Mouse (Mus musculus) kidney, embryonic 16.5 days (tissue): Measurements from ENCODE around the gene Sult1c1. TPM values are rescaled to one million over a fixed set of nuclear protein-coding genes. Genes with fewer than 3 reads are reported as not detected.
A peak's percentile ranks its signal among the peaks of the same experiment; 100 is the strongest.
"Not testable (repeated sequence)": the region's sequence is repeated elsewhere in the genome, so short reads cannot be mapped to it uniquely, and the experiment has no call there.

Source experiments
- ATAC-seq: fragments of 200-750 bp; cut with Nextera tagmentation; 2 replicates; pipeline ENCODE4 v1.8.0; 2017; ENCODE audit warnings: moderate TSS enrichment; ENCODE audit not compliant: low FRiP score, low TSS enrichment
- H3K27ac ChIP-seq: fragments of 300-500 bp; sonication (generic); 2 replicates; pipeline ENCODE4 v1.5.1; 2014; ENCODE audit warnings: low read length
- H3K27me3 ChIP-seq: fragments of 300-500 bp; sonication (generic); 2 replicates; pipeline ENCODE4 v1.6.1; 2014; ENCODE audit warnings: low read length, control low read depth, mixed read lengths; ENCODE audit not compliant: insufficient read depth
- H3K36me3 ChIP-seq: fragments of 300-500 bp; sonication (generic); 2 replicates; pipeline ENCODE4 v1.6.1; 2014; ENCODE audit warnings: low read length, control low read depth, mixed read lengths; ENCODE audit not compliant: insufficient read depth
- H3K4me1 ChIP-seq: fragments of 300-500 bp; sonication (generic); 2 replicates; pipeline ENCODE4 v1.6.1; 2014; ENCODE audit warnings: low read length, control low read depth, mixed read lengths; ENCODE audit not compliant: insufficient read depth
- H3K4me2 ChIP-seq: fragments of 300-500 bp; sonication (generic); replicated peaks from 2 replicates; pipeline ENCODE4 v1.6.1; 2014; ENCODE audit warnings: low read depth, low read length
- H3K4me3 ChIP-seq: fragments of 300-500 bp; sonication (generic); 2 replicates; pipeline ENCODE4 v1.5.1; 2014; ENCODE audit warnings: mild to moderate bottlenecking, low read length
- H3K9ac ChIP-seq: fragments of 300-500 bp; sonication (generic); replicated peaks from 2 replicates; pipeline ENCODE4 v1.6.1; 2014; ENCODE audit warnings: low read length
- H3K9me3 ChIP-seq: fragments of 300-500 bp; sonication (generic); 2 replicates; pipeline ENCODE4 v1.6.1; 2016; ENCODE audit warnings: low read length, control low read depth
- WGBS: fragments of 180-500 bp; shearing (Covaris S2); extraction: QIAGEN DNeasy Blood & Tissue Kit; methylation state at CpG from one replicate; pipeline ENCODE4 v1.1.7; 2014; 5-methylcytosine and 5-hydroxymethylcytosine counted together
- polyA plus RNA-seq: library from polyadenylated mRNA; unstranded; fragments of >200 nt; fragmentation: Nextera tagmentation; extraction: Ambion mirVana; gene quantifications from 2 replicates; pipeline ENCODE4 v1.2.1, GENCODE M21; 2015

The Sult1c1 gene
- not detected in 2 replicates for polyA plus RNA-seq

DNA sequence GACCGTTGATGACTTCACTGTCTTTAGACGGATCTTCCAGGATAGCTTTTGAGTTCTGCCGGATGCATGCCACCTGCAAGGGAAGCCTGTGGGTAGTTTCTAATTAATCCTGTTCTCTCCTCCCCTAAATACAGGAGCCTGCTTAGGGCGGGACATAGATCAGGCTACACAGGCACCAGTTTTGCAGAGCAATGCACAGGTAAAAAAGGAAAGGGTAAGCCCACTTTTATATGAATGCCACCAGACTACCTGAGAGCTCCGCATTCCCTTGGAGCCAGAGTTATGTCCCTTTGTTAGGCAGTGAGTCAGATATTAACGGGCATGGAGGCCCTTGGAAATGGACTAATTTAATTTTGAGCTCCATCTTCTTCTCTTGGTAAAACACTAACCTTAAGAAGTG lies at the start of gene Sult1c1:
Gene Sult1c1, minus strand, starts transcription at position 101 of the 400 bp plus-strand sequence.
- Histone ChIP-seq H3K27ac (no peak within 1 kb of the TSS), H3K9me3 (no peaks in the 10 kb centered on the region), H3K9ac (no peak within 1 kb of the TSS), H3K4me3 (no peak within 1 kb of the TSS), H3K4me2 (no peak within 1 kb of the TSS), H3K36me3 (no peaks in the 10 kb centered on the region), H3K27me3 (no peaks in the 10 kb centered on the region), H3K4me1 (no peaks in the 10 kb centered on the region)
- WGBS, result 88% methylated on average over 6 of the region's 6 CpGs
- ATAC-seq, result no peak

DNA sequence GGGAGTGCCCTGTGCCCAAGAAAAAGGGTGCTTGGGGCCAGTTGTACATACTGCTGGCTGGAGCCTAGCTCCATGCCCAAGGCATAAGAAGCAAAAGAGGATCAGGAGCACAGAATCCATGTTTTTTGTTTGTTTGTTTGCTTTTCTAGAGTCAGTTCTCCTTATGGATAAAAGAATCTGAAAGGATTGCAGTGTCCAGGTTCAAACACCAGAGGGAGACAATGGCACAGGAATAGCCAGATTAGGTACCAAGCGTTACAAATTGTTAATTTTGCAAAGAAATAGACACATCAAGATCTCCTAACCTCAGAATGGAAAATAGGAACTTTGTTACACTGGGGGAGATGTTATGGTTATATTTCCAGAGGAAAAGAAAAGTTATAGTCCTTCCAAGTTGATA lies 23.7 kb upstream of the Sult1c1 start:
- no peaks in the 10 kb centered on the region for H3K4me1 ChIP-seq
- H3K9me3 ChIP-seq, result no peaks in the 10 kb centered on the region
- no peak overlapping the region for H3K4me2 ChIP-seq
- ATAC-seq, result no peak
- no peaks in the 10 kb centered on the region for H3K27me3 ChIP-seq
- no peaks in the 10 kb centered on the region for H3K36me3 ChIP-seq
- no peak overlapping the region for H3K4me3 ChIP-seq
- no peak overlapping the region for H3K27ac ChIP-seq
- H3K9ac ChIP-seq, result no peak overlapping the region
- WGBS, result 12% methylated on average over 1 of the region's 1 CpGs

DNA sequence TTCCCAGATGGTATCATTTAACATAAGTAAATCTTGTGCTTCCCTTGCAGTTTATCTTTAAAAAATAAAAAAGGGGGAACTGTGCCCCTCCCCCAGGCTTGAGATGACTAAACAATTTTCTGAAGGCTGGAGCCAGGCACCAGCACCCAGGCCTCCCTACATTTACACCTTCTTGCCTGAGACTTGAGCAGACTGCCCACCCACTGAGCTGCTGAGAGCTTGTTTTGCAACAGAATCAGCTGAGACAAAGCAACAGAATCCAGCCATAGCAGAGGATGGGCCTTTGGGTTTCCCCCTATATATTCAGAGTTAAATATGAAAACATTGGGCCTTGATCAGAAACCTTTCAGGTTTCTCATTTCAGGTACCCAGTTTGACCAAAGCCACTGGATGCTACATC lies 20.7 kb upstream of the Sult1c1 start:
- H3K9ac ChIP-seq, result no peak overlapping the region
- H3K27me3 ChIP-seq, result no peaks in the 10 kb centered on the region
- no peaks in the 10 kb centered on the region for H3K4me1 ChIP-seq
- no peaks in the 10 kb centered on the region for H3K36me3 ChIP-seq
- no peak for ATAC-seq
- no peak overlapping the region for H3K4me2 ChIP-seq
- no peaks in the 10 kb centered on the region for H3K9me3 ChIP-seq
- no peak overlapping the region for H3K27ac ChIP-seq
- H3K4me3 ChIP-seq, result no peak overlapping the region

DNA sequence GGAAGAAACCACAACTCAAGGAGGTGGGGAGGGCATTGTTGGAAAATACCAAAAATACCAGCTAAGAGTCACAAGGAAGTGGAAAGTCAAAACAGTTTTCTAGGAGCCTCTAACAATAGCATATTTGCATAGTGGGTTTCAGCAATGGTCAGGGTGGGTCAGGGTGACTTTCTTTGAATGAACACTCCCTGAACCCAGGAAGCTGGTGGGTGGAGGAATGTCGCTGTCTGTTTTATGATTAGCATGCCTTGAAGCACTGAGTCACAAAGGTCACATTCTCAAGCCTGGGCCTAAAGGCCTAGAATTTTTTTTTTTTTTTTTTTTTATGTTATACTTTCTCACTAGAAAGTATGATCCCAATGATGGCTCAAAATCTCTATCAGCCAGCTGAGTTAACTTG lies 20.1 kb upstream of the Sult1c1 start:
- not testable (repeated sequence) for H3K4me3 ChIP-seq, H3K27ac ChIP-seq, ATAC-seq, H3K9me3 ChIP-seq, H3K27me3 ChIP-seq, H3K36me3 ChIP-seq, H3K4me1 ChIP-seq, H3K4me2 ChIP-seq, H3K9ac ChIP-seq
- WGBS, result 55% methylated on average over 1 of the region's 1 CpGs

DNA sequence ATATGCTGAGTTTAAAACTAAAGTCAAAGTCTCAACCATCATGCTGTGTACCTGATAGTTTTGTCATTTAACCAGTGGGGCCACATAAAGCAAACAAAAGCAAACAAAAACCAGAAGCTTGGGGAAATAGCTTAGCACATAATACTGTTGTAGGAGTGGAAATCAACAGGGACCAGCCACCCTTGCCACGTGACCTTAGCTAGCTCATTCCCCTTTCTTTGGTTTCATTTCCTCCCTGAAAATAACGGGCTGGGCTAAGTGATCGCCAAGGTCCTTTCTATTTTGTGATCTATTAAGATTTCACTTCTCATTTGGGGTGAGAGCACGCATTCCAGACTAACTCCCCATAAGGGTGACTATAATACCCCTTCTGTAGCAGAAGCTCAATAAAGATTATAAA lies 13.0 kb upstream of the Sult1c1 start:
- Histone ChIP-seq H3K4me2 (no peak overlapping the region), H3K9ac (no peak overlapping the region), H3K4me3 (no peak overlapping the region), H3K27me3 (no peaks in the 10 kb centered on the region), H3K27ac (no peak overlapping the region), H3K4me1 (no peaks in the 10 kb centered on the region), H3K9me3 (no peaks in the 10 kb centered on the region), H3K36me3 (no peaks in the 10 kb centered on the region)
- 70% methylated on average over 4 of the region's 4 CpGs for WGBS
- ATAC-seq, result no peak

DNA sequence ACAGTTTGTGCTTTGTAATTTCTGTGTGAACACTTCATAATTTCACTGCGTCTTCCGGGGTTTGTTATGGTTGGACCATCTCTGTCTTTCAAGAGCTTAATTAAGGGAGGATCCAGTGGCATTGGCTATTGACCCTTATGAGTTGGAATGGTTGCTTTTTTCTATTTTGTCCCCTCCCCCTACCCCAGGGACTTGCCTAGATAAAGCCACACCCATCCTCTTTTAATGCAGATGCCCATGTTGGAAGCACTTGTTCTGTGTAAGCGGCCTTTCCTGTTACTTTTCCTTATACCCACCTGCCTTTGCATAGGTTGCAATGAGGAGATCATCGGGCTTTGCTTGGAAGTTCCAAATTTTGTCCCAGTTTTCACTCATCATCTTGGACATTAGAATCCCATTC lies 16.9 kb downstream of the Sult1c1 start:
- H3K9ac ChIP-seq, result no peak overlapping the region
- H3K4me1 ChIP-seq, result no peaks in the 10 kb centered on the region
- H3K27ac ChIP-seq, result no peak overlapping the region
- no peaks in the 10 kb centered on the region for H3K36me3 ChIP-seq
- no peaks in the 10 kb centered on the region for H3K27me3 ChIP-seq
- no peak overlapping the region for H3K4me2 ChIP-seq
- H3K4me3 ChIP-seq, result no peak overlapping the region
- ATAC-seq, result no peak
- WGBS, result 89% methylated on average over 4 of the region's 4 CpGs
- H3K9me3 ChIP-seq, result no peaks in the 10 kb centered on the region

DNA sequence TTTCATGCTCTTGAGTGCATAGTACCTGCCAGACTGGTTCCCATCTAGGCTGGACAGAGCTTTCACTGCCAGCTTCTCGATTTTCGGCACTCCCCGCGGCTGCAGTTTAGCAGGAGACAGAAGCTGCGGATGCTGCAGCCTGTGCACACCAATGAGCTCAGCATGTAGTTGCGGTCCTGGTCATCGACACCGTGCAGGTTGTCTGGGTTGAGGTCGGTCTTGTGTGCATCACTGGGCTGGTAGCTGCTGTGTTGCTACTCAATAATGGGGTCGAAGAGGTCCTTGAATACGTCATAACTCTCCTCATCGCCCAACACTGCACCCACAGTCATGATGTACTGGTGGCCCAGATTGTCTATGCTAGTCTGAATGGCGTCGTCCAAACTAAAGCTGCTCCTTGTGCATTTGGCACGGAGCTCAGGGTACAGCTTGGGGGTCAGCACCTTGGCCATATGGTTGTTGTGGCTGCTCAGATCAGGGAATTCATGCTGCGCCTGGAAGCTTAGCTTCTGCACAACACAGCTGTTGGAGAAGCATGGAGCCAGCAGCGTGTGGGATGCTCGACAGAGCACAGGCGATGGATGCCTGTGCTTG lies 48.8 kb downstream of the Sult1c1 start:
- Histone ChIP-seq H3K9ac (no peak overlapping the region), H3K27ac (no peak overlapping the region), H3K4me1 (no peaks in the 10 kb centered on the region), H3K36me3 (no peaks in the 10 kb centered on the region), H3K27me3 (no peaks in the 10 kb centered on the region), H3K4me2 (no peak overlapping the region), H3K9me3 (0 out of 2 replicates have a peak, but pooled peaks cover 3% of the 10 kb centered on the region), H3K4me3 (no peak overlapping the region)
- no peak for ATAC-seq
- WGBS, result 86% methylated on average over 19 of the region's 19 CpGs

DNA sequence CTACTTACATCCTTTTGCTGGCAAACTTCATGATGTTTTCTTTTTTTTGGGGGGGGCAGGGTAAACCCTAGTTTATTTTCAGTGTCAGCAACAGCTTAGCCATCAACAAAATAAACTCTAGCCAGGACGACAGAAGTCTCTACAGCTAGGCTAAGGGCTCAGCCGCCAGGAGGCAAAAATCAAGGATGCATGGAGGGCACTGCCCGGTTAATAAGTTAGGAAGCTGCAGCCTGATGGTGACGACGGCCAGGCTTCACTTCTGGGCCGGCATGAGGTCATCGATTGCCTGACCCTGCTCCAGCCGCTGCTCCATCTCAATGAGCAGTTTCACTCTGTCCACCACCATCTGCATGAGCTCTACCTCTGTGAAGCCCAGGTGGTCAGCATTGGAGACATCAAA lies 49.7 kb downstream of the Sult1c1 start:
- 85% methylated on average over 8 of the region's 8 CpGs for WGBS
- no peak overlapping the region for H3K4me3 ChIP-seq

More for the DNA sequence above, 49.7 kb downstream of the Sult1c1 start:
- Histone ChIP-seq H3K27ac (no peak overlapping the region), H3K27me3 (no peaks in the 10 kb centered on the region), H3K36me3 (no peaks in the 10 kb centered on the region), H3K4me2 (no peak overlapping the region), H3K4me1 (no peaks in the 10 kb centered on the region), H3K9me3 (0 out of 2 replicates have a peak, but pooled peaks cover 3% of the 10 kb centered on the region), H3K9ac (no peak overlapping the region)
- peak; percentile 42; the same call in 1 of the 2 replicates for ATAC-seq

Other genes with a start within 250 kb of the Sult1c1 start
- 2.9 and 4.5 TPM in 2 replicates for gene Sult1c2, start 144.3 kb downstream of the Sult1c1 start, polyA plus RNA-seq